Mouse (Mus musculus) testis, adult 2 months (tissue): ENCODE measurements around the gene Ildr1. TPM values are rescaled to one million over a fixed set of nuclear protein-coding genes. Genes with fewer than 3 reads are reported as not detected.

ENCODE experiments used
- H3K27ac ChIP-seq: fragments of 200-500 bp; 2 replicates; pipeline ENCODE4 v1.5.1; 2012; ENCODE audit warnings: low read depth, low read length; ENCODE audit not compliant: control insufficient read depth, insufficient read depth
- H3K27me3 ChIP-seq: fragments of 200-500 bp; 2 replicates; pipeline ENCODE4 v1.6.1; 2012; ENCODE audit warnings: mild to moderate bottlenecking, low read length, moderate library complexity; ENCODE audit not compliant: control insufficient read depth, insufficient read depth
- H3K36me3 ChIP-seq: fragments of 200-500 bp; 2 replicates; pipeline ENCODE4 v1.6.1; 2012; ENCODE audit warnings: mild to moderate bottlenecking, low read length; ENCODE audit not compliant: control insufficient read depth, insufficient read depth
- H3K4me1 ChIP-seq: fragments of 200-500 bp; 2 replicates; pipeline ENCODE4 v1.6.1; 2012; ENCODE audit warnings: low read length; ENCODE audit not compliant: control insufficient read depth, insufficient read depth
- H3K4me3 ChIP-seq: fragments of 200-500 bp; 2 replicates; pipeline ENCODE4 v1.5.1; 2012; ENCODE audit warnings: low read depth, mild to moderate bottlenecking, low read length, moderate library complexity, mixed read lengths; ENCODE audit not compliant: control insufficient read depth
- CTCF ChIP-seq: fragments of 200-500 bp; IDR thresholded peaks from 2 replicates; pipeline ENCODE4 v1.5.1; 2012; ENCODE audit warnings: low read depth, mild to moderate bottlenecking, inconsistent platforms, low read length, moderate library complexity; ENCODE audit not compliant: control insufficient read depth, insufficient read depth, insufficient replicate concordance
- POLR2A ChIP-seq: fragments of 200-500 bp; IDR thresholded peaks from 2 replicates; pipeline ENCODE4 v1.6.1; 2012; ENCODE audit warnings: low read depth, mild to moderate bottlenecking, inconsistent platforms, low read length, moderate library complexity; ENCODE audit not compliant: control insufficient read depth
- polyA plus RNA-seq: library from polyadenylated mRNA; depleted of rRNA; stranded (reverse); fragments of >200 nt; gene quantifications from 2 replicates; pipeline ENCODE4 v1.2.3, GENCODE M21; 2012

The Ildr1 gene
- polyA plus RNA-seq, 1 experiment = 0.04 TPM

GRCm38 (mm10) chr16:36661330-36661729, 32.4 kb upstream of the Ildr1 start:
- no peak overlapping the region for H3K4me3 ChIP-seq
- H3K27ac ChIP-seq = no peak overlapping the region
- H3K36me3 ChIP-seq = no peaks in the 10 kb centered on the region
- TF ChIP-seq CTCF (no peak), POLR2A (no peak)
- no peaks in the 10 kb centered on the region for H3K27me3 ChIP-seq
- no peaks in the 10 kb centered on the region for H3K4me1 ChIP-seq

GRCm38 (mm10) chr16:36663484-36663883, 30.3 kb upstream of the Ildr1 start:
- no peak for TF ChIP-seq POLR2A
- TF ChIP-seq CTCF = no peak
- Histone ChIP-seq H3K4me3 (no peak overlapping the region), H3K27ac (no peak overlapping the region)

GRCm38 (mm10) chr16:36665782-36666181, 28.0 kb upstream of the Ildr1 start, which contains the start of gene Cd86:
Cd86 (minus strand) TSS chr16:36666081.
- H3K27ac ChIP-seq = no peak within 1 kb of the TSS
- TF ChIP-seq POLR2A = no peak
- no peak for TF ChIP-seq CTCF

More at GRCm38 (mm10) chr16:36663484-36663883, 30.3 kb upstream of the Ildr1 start:
- no peaks in the 10 kb centered on the region for H3K4me1 ChIP-seq
- H3K27me3 ChIP-seq = no peaks in the 10 kb centered on the region
- no peaks in the 10 kb centered on the region for H3K36me3 ChIP-seq

DNA sequence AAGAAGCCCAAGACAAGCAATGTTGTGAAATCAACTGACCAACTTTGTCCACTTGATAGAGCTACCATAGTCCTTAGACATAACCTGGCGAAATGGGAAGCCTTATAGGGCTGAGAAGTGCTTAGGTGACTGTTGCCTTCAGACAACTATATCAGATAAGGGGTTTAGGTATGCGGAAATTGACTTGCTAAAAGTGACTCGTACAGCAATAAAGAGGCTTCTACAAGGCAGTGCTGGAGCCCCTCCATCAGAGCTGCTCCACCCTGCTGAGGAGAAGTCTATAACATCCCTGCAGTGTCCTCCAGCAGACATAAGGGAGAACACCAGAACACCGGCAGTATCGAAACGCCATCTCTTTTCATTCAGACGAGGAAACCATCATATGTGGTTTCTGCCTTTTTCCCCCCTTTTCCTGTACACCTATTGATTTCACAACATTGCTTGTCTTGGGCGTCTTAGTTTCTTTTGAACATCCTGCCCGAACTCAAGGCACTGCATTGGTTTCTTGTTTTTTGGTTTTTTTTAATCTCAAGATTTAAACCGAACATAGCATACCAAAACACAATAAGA, 27.2 kb upstream of the Ildr1 start:
- no peaks in the 10 kb centered on the region for H3K36me3 ChIP-seq
- no peak for TF ChIP-seq POLR2A
- TF ChIP-seq CTCF = no peak
- H3K4me1 ChIP-seq = no peaks in the 10 kb centered on the region
- H3K27me3 ChIP-seq = no peaks in the 10 kb centered on the region
- no peak overlapping the region for H3K4me3 ChIP-seq
- no peak overlapping the region for H3K27ac ChIP-seq

More at GRCm38 (mm10) chr16:36665782-36666181, 28.0 kb upstream of the Ildr1 start, which contains the start of gene Cd86:
- no peaks in the 10 kb centered on the region for H3K27me3 ChIP-seq
- no peak within 1 kb of the TSS for H3K4me3 ChIP-seq
- H3K4me1 ChIP-seq = no peaks in the 10 kb centered on the region
- H3K36me3 ChIP-seq = no peaks in the 10 kb centered on the region

DNA sequence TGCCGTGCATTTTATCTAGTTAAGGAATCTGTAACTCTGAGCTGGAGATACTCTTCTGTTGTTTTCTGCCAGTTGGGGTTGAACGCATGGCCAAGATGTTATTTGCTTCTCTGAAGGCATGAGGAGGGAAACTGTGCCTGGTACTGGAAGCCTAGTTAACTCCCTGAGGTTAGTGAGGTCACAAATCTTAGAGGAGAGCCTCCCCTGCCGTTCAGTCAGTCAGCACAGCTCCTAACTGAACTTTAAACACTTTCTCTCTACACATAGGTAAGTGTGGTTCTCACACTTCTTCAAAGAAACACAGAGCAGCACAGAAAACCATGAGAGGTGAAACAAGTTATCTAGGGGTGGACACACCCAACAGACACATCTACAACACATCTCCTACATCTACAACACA, 23.2 kb upstream of the Ildr1 start:
- no peaks in the 10 kb centered on the region for H3K36me3 ChIP-seq
- H3K27me3 ChIP-seq = no peaks in the 10 kb centered on the region
- H3K4me1 ChIP-seq = no peaks in the 10 kb centered on the region
- H3K4me3 ChIP-seq = no peak overlapping the region
- no peak for TF ChIP-seq POLR2A
- no peak for TF ChIP-seq CTCF
- no peak overlapping the region for H3K27ac ChIP-seq

DNA sequence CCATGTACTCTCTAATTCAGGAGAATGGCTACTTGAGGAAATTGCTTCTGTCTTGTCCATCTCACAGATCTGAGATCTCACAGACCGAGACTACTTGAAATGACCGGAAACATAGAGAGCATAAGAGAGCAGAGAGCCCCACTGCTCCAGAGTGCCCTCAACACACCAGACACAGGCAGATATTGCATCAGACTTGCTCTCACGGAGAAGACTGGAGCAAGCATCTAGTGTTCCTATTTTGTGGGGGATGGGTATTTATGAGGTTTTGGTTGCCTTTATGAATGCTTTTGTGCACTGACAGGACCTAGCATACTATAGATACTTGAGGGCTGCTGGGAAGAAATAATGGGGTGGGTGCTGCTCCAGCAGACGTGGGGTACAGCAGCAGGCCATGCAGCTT, 20.6 kb upstream of the Ildr1 start:
- TF ChIP-seq POLR2A (no peak), CTCF (no peak)
- Histone ChIP-seq H3K4me3 (no peak overlapping the region), H3K36me3 (no peaks in the 10 kb centered on the region), H3K27me3 (no peaks in the 10 kb centered on the region), H3K4me1 (no peaks in the 10 kb centered on the region), H3K27ac (no peak overlapping the region)

DNA sequence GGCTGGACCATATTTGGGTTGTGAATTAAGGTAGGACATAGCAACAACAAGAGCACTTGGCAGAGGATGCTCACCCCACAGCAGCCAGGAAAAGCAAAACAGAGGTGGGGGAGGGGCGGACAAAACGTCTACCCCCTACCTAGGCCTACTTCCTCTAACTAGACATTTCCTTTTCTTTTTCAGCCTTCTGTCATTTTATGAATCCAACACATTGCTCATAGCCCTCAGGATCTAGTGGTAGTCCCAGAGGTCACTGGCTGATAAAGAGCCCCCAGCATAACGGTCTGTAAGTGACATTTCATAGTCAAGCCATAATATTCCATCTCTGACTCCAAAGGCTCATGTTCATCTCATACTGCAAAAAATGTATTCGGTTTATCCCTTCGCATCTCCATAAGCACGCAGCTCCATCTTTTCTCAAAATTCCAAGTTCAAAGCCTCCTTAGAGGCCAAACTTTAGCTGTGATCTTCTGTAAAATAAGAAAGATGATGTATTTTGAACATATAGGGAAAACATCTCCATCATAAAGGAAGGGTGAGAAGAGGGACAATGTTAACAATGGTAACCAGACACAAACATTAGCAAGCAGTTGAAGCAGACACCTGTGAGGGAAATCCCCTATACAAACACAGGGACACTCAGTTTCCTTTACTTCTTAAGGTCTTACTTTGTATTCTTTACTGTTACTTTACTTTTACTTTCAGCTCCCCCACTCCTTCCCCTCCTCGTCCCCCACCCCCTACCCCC, 19.1 kb upstream of the Ildr1 start:
- H3K27me3 ChIP-seq = no peaks in the 10 kb centered on the region
- H3K4me3 ChIP-seq = no peak overlapping the region
- H3K4me1 ChIP-seq = no peaks in the 10 kb centered on the region
- TF ChIP-seq CTCF (no peak), POLR2A (no peak)
- H3K27ac ChIP-seq = no peak overlapping the region
- H3K36me3 ChIP-seq = no peaks in the 10 kb centered on the region
